Mouse (Mus musculus) retina, adult 2 months (tissue): Measurements from ENCODE around the gene Tspan5.

Experiments used
- DNase-seq: peaks from one replicate; pipeline ENCODE4 v3.0.0-alpha.2; 2012; ENCODE audit warnings: low read depth, low spot score

The Tspan5 gene

GRCm38 (mm10) chr3:138927437-138927836 is 185.4 kb downstream of the Tspan5 start:
- no peak for DNase-seq

- no peak for DNase-seq
Measured at GRCm38 (mm10) chr3:138936780-138937179, 194.8 kb downstream of the Tspan5 start.

- DNase-seq = no peak
Measured at GRCm38 (mm10) chr3:138937241-138937640, 195.2 kb downstream of the Tspan5 start.

GRCm38 (mm10) chr3:138941604-138942003 is 199.6 kb downstream of the Tspan5 start:
- DNase-seq = no peak

GRCm38 (mm10) chr3:138945516-138945915 is 203.5 kb downstream of the Tspan5 start:
- DNase-seq = no peak

- no peak for DNase-seq
Measured at GRCm38 (mm10) chr3:138949081-138949480, 207.1 kb downstream of the Tspan5 start.

- DNase-seq = no peak
Measured at GRCm38 (mm10) chr3:138955220-138955619, 213.2 kb downstream of the Tspan5 start.
